Mouse (Mus musculus) embryonic fibroblast, embryonic 13.5 days (primary cell): Measurements from ENCODE around the gene Hoxc8.

ENCODE experiments used
- CTCF ChIP-seq: IDR thresholded peaks from 2 replicates; pipeline ENCODE4 v1.5.1; 2011; ENCODE audit warnings: mild to moderate bottlenecking, control low read depth, low read length, moderate library complexity, borderline replicate concordance; ENCODE audit not compliant: insufficient read depth
- POLR2A ChIP-seq: IDR thresholded peaks from 2 replicates; pipeline ENCODE4 v1.6.1; 2011; ENCODE audit warnings: low read depth, mild to moderate bottlenecking, control low read depth, low read length, moderate library complexity

DNA sequence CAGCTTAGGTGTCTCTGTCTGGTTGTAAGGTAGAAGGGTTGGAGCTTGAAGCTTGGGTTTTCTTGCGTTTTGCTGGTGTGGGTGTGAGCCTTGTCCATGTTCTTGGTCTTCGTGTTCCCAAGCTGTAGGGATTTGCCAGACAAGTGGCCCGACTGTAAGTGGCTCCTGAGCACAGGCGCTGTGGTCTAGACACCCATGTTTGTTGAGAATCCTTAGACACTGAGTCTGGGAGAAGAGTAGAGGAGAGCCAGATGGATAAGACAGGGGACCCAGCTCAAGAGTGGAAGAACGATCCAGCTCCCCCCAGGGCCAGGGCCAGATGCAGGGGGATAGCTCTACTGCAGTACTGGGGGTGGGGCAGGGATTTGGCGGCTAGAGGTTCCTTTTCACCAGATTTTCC is 17.7 kb upstream of the Hoxc8 start:
- TF ChIP-seq CTCF (no peak), POLR2A (no peak)
